8 mouse cellular contexts compared by ENCODE assay signal in genomic region chr13:20133602-20134394, GRCm38 (mm10). TPM values are rescaled to one million over a fixed set of nuclear protein-coding genes. Genes with fewer than 3 reads are reported as not detected.
A peak's percentile ranks its signal among the peaks of the same experiment; 100 is the strongest.
DNase-seq lines count a peak whose midpoint lies in the region; ATAC-seq and TF ChIP-seq lines count a peak whose summit lies in the region.

No protein-coding gene starts in this region.

- 49% methylated on average over 6 of the region's 6 CpGs for WGBS in heart, embryonic 12.5 days
- 59% methylated on average over 6 of the region's 6 CpGs for WGBS in limb, embryonic 10.5 days

- no peak overlapping the region for H3K4me3 ChIP-seq in bone marrow macrophage, adult 2 months (ENCODE audit: insufficient read depth, low read length)
- no peak overlapping the region for H3K4me3 ChIP-seq in heart, embryonic 12.5 days
- H3K4me3 ChIP-seq in limb, embryonic 10.5 days: no peak overlapping the region

- peaks cover 67% of the 10 kb centered on the region for H3K4me1 ChIP-seq in bone marrow macrophage, adult 2 months (ENCODE audit: control insufficient read depth, insufficient read depth, low read length)
- peaks cover 28% of the 10 kb centered on the region for H3K4me1 ChIP-seq in heart, embryonic 12.5 days (replicated peaks)
- H3K4me1 ChIP-seq in limb, embryonic 10.5 days: peaks cover 60% of the 10 kb centered on the region

- no peak overlapping the region for H3K4me2 ChIP-seq in heart, embryonic 12.5 days

- peak; percentile 60; the same call in 1 of the 2 replicates for ATAC-seq in heart, embryonic 12.5 days (ENCODE audit: insufficient number of reproducible peaks, low FRiP score)

- no peaks in the 10 kb centered on the region for H3K36me3 ChIP-seq in heart, embryonic 12.5 days
- H3K36me3 ChIP-seq in limb, embryonic 10.5 days: no peaks in the 10 kb centered on the region

- DNase-seq in kidney, adult 18-20 months: peak; percentile 8
- DNase-seq in kidney, postnatal 14 days: no peak
- no peak for DNase-seq in limb, embryonic 10.5 days (ENCODE audit: low spot score)
- DNase-seq in skeletal muscle tissue, adult 2 months (ENCODE audit: low read depth, low spot score): peak; percentile 32
- DNase-seq in thymus, adult 18-20 months: no peak
- DNase-seq in right cerebral cortex, postnatal 4 days: no peak

- no peak for TF ChIP-seq POLR2A in bone marrow macrophage, adult 2 months (IDR thresholded peaks at IDR 0.05; ENCODE audit: borderline replicate concordance, low read depth, low read length)

- peak overlapping the region; percentile 64 for H3K27ac ChIP-seq in bone marrow macrophage, adult 2 months (ENCODE audit: insufficient read depth, low read depth, low read length)
- peak overlapping the region; percentile 63; the same call in 1 of the 2 replicates for H3K27ac ChIP-seq in heart, embryonic 12.5 days (ENCODE audit: poor library complexity, severe bottlenecking)
- H3K27ac ChIP-seq in limb, embryonic 10.5 days: peak overlapping the region; percentile 68

- H3K27me3 ChIP-seq in heart, embryonic 12.5 days (replicated peaks): no peaks in the 10 kb centered on the region
- H3K27me3 ChIP-seq in limb, embryonic 10.5 days (ENCODE audit: low read depth, poor library complexity, severe bottlenecking): no peaks in the 10 kb centered on the region

- TF ChIP-seq CTCF in bone marrow macrophage, adult 2 months (IDR thresholded peaks at IDR 0.05; ENCODE audit: low read depth, low read length): no peak

- H3K9ac ChIP-seq in heart, embryonic 12.5 days: no peak overlapping the region

- H3K9me3 ChIP-seq in heart, embryonic 12.5 days (replicated peaks): no peaks in the 10 kb centered on the region
- H3K9me3 ChIP-seq in limb, embryonic 10.5 days (replicated peaks): no peaks in the 10 kb centered on the region

RNA-seq across cellular contexts. Expression of gene Elmo1, which starts 43.4 kb away (rescaled TPM):
- 57.2 and 60.9 TPM in 2 replicates for polyA plus RNA-seq in bone marrow macrophage, adult 2 months (2012; ENCODE audit: insufficient read depth, insufficient read length, missing spikeins)
- 8.8 and 9.4 TPM in 2 replicates for polyA plus RNA-seq in heart, embryonic 12.5 days (2016; fragmentation: Nextera tagmentation; extraction: Ambion mirVana)
- polyA plus RNA-seq in limb, embryonic 10.5 days (2016; fragmentation: Nextera tagmentation; extraction: Ambion mirVana): 7.1 and 9.1 TPM in 2 replicates

Comparison
In these comparisons a context has a peak if more than half of its experiments do, and no peak if none do; other contexts are left out.
1. DNase-seq: peak in kidney, adult 18-20 months (single experiment) and skeletal muscle tissue, adult 2 months (single experiment); none in kidney, postnatal 14 days (single experiment), limb, embryonic 10.5 days (single experiment), thymus, adult 18-20 months (0 of 2) and right cerebral cortex, postnatal 4 days (single experiment).
2. Peak in every context shown above with its lines, with median percentiles within 50 percentile points of each other: H3K27ac ChIP-seq.